Mouse (Mus musculus) G1E (cell line): ENCODE data around the gene Bst2. TPM values are rescaled to one million over a fixed set of nuclear protein-coding genes. Genes with fewer than 3 reads are reported as not detected.

Experiments used
- ATAC-seq: 2 replicates; pipeline ENCODE4 v1.8.0; 2016; ENCODE audit warnings: mild to moderate bottlenecking; ENCODE audit not compliant: insufficient number of reproducible peaks, poor library complexity, low FRiP score, severe bottlenecking; ENCODE audit errors: extremely low read depth
- DNase-seq: peaks from one replicate; pipeline ENCODE4 v3.0.0; 2012; ENCODE audit warnings: low spot score
- H3K27me3 ChIP-seq: 2 replicates; pipeline ENCODE4 v1.6.1; 2012; ENCODE audit warnings: mild to moderate bottlenecking, low read length, inconsistent platforms; ENCODE audit not compliant: insufficient read depth
- H3K36me3 ChIP-seq: replicated peaks from 2 replicates; pipeline ENCODE3; 2012; ENCODE audit warnings: mild to moderate bottlenecking, inconsistent platforms
- H3K4me1 ChIP-seq: 2 replicates; pipeline ENCODE4 v1.6.1; 2012; ENCODE audit warnings: low read depth, low read length, inconsistent platforms, mixed read lengths; ENCODE audit not compliant: insufficient read depth
- H3K4me3 ChIP-seq: 2 replicates; pipeline ENCODE4 v1.5.1; 2012; ENCODE audit warnings: low read depth, mild to moderate bottlenecking, inconsistent platforms, low read length, moderate library complexity, mixed read lengths
- H3K9me3 ChIP-seq: replicated peaks from 2 replicates; pipeline ENCODE4 v1.6.1; 2012; ENCODE audit warnings: inconsistent platforms
- CTCF ChIP-seq: IDR thresholded peaks from 2 replicates; pipeline ENCODE4 v1.5.1; 2012; ENCODE audit warnings: low read depth, low read length, inconsistent platforms, mixed read lengths
- GATA1 ChIP-seq: IDR thresholded peaks from 2 replicates; pipeline ENCODE4 v1.6.1; 2012; ENCODE audit warnings: borderline replicate concordance, low read length, inconsistent platforms, mixed read lengths
- GATA2 ChIP-seq: IDR thresholded peaks from 2 replicates; pipeline ENCODE4 v1.6.1; 2012; ENCODE audit warnings: low read depth, low read length, inconsistent platforms, borderline replicate concordance
- POLR2AphosphoS5 ChIP-seq: IDR thresholded peaks from 2 replicates; pipeline ENCODE4 v1.6.1; 2012; ENCODE audit warnings: low read depth, low read length, inconsistent platforms; ENCODE audit not compliant: insufficient replicate concordance
- TAL1 ChIP-seq: conservative IDR thresholded peaks from 2 replicates; pipeline ENCODE4 v1.6.1; 2012; ENCODE audit warnings: low read depth, low read length, inconsistent platforms, mixed read lengths
- polyA plus RNA-seq: library from polyadenylated mRNA; stranded (reverse); fragments of >175 nt; gene quantifications from 2 replicates; pipeline ENCODE4 v1.2.3, GENCODE M21; 2012
- total RNA-seq, 2 experiments: library from RNA; stranded (forward) in 1 of 2; stranded (reverse) in 1 of 2; fragments of 200-1000 nt in 1 of 2; fragments of >200 nt in 1 of 2; fragmentation: Nextera tagmentation in 1 of 2; gene quantifications; 2 replicates each; pipeline ENCODE4 v1.2.3; 2014 to 2017

The Bst2 gene
- total and polyA plus RNA-seq, 3 experiments, result 7.6 to 44.0 (median 8.0) TPM

GRCm38 (mm10) chr8:71504349-71504748, 32.9 kb downstream of the Bst2 start:
- TF ChIP-seq TAL1 (no peak), CTCF (no peak), GATA1 (no peak), POLR2AphosphoS5 (no peak)
- ATAC-seq (no peak), DNase-seq (no peak)
- Histone ChIP-seq H3K36me3 (no peaks in the 10 kb centered on the region), H3K4me3 (no peak overlapping the region), H3K27me3 (peaks cover 31% of the 10 kb centered on the region), H3K9me3 (no peaks in the 10 kb centered on the region), H3K4me1 (no peaks in the 10 kb centered on the region; the same call in 1 of the 2 replicates)

- no peak for TF ChIP-seq POLR2AphosphoS5
- H3K27me3 ChIP-seq, result no peaks in the 10 kb centered on the region
- H3K4me1 ChIP-seq, result peaks cover 4% of the 10 kb centered on the region; the same call in 1 of the 2 replicates
- peaks cover 25% of the 10 kb centered on the region for H3K36me3 ChIP-seq
- no peak for DNase-seq
- no peaks in the 10 kb centered on the region for H3K9me3 ChIP-seq
- no peak for ATAC-seq
- no peak overlapping the region for H3K4me3 ChIP-seq
Observed at GRCm38 (mm10) chr8:71498816-71499690, 38.2 kb downstream of the Bst2 start.

GRCm38 (mm10) chr8:71497881-71498501, 39.3 kb downstream of the Bst2 start:
- Histone ChIP-seq H3K4me3 (no peak overlapping the region), H3K27me3 (no peaks in the 10 kb centered on the region), H3K4me1 (peaks cover 4% of the 10 kb centered on the region; the same call in 1 of the 2 replicates), H3K36me3 (peaks cover 31% of the 10 kb centered on the region), H3K9me3 (no peaks in the 10 kb centered on the region)
- no peak for TF ChIP-seq POLR2AphosphoS5
- no peak for TF ChIP-seq GATA2
- no peak for TF ChIP-seq GATA1
- TF ChIP-seq TAL1, result no peak
- no peak for TF ChIP-seq CTCF
- ATAC-seq (no peak), DNase-seq (no peak)

- no peak for DNase-seq
- Histone ChIP-seq H3K36me3 (peaks cover 39% of the 10 kb centered on the region), H3K4me1 (peaks cover 4% of the 10 kb centered on the region; the same call in 1 of the 2 replicates), H3K9me3 (no peaks in the 10 kb centered on the region), H3K27me3 (no peaks in the 10 kb centered on the region), H3K4me3 (no peak overlapping the region)
- no peak for ATAC-seq
- TF ChIP-seq GATA1 (no peak), GATA2 (no peak), TAL1 (no peak), POLR2AphosphoS5 (no peak), CTCF (no peak)
Observed at GRCm38 (mm10) chr8:71497077-71497645, 40.1 kb downstream of the Bst2 start.

GRCm38 (mm10) chr8:71496481-71496880, 40.8 kb downstream of the Bst2 start:
- DNase-seq (no peak), ATAC-seq (no peak)
- H3K4me1 ChIP-seq, result peaks cover 4% of the 10 kb centered on the region
- H3K4me3 ChIP-seq, result no peak overlapping the region
- TF ChIP-seq CTCF (no peak), TAL1 (no peak), GATA2 (no peak), POLR2AphosphoS5 (no peak), GATA1 (no peak)
- H3K27me3 ChIP-seq, result no peaks in the 10 kb centered on the region
- no peaks in the 10 kb centered on the region for H3K9me3 ChIP-seq
- peaks cover 46% of the 10 kb centered on the region for H3K36me3 ChIP-seq

GRCm38 (mm10) chr8:71495811-71496210, 41.4 kb downstream of the Bst2 start:
- TF ChIP-seq POLR2AphosphoS5, result no peak
- no peak for TF ChIP-seq GATA2
- no peak for TF ChIP-seq TAL1
- no peak for TF ChIP-seq CTCF
- no peak for TF ChIP-seq GATA1
- Histone ChIP-seq H3K27me3 (no peaks in the 10 kb centered on the region), H3K4me3 (no peak overlapping the region), H3K36me3 (peaks cover 53% of the 10 kb centered on the region), H3K4me1 (peaks cover 8% of the 10 kb centered on the region), H3K9me3 (no peaks in the 10 kb centered on the region)
- no peak for DNase-seq
- ATAC-seq, result no peak
